Mouse (Mus musculus) stomach, embryonic 14.5 days (tissue): Measurements from ENCODE around the gene S1pr2. TPM values are rescaled to one million over a fixed set of nuclear protein-coding genes. Genes with fewer than 3 reads are reported as not detected.

ENCODE experiments used
- ATAC-seq: fragments of 200-750 bp; cut with Nextera tagmentation; 2 replicates; pipeline ENCODE4 v1.8.0; 2017; ENCODE audit warnings: low read depth, moderate TSS enrichment; ENCODE audit not compliant: insufficient number of reproducible peaks, insufficient read depth, low FRiP score
- H3K27ac ChIP-seq: fragments of 300-500 bp; sonication (generic); 2 replicates; pipeline ENCODE4 v1.5.1; 2014; ENCODE audit warnings: mild to moderate bottlenecking, low read length, moderate library complexity, mixed read lengths
- H3K27me3 ChIP-seq: fragments of 300-500 bp; sonication (generic); 2 replicates; pipeline ENCODE4 v1.6.1; 2014; ENCODE audit warnings: low read length, control low read depth, mixed read lengths; ENCODE audit not compliant: control insufficient read depth, insufficient read depth
- H3K36me3 ChIP-seq: fragments of 300-500 bp; sonication (generic); 2 replicates; pipeline ENCODE4 v1.6.1; 2014; ENCODE audit warnings: mild to moderate bottlenecking, control low read depth, low read length, moderate library complexity, mixed read lengths; ENCODE audit not compliant: control insufficient read depth, insufficient read depth
- H3K4me1 ChIP-seq: fragments of 300-500 bp; sonication (generic); 2 replicates; pipeline ENCODE4 v1.6.1; 2014; ENCODE audit warnings: low read length, control low read depth, mixed read lengths; ENCODE audit not compliant: control insufficient read depth, insufficient read depth
- H3K4me2 ChIP-seq: fragments of 300-500 bp; sonication (generic); replicated peaks from 2 replicates; pipeline ENCODE4 v1.6.1; 2014; ENCODE audit warnings: low read depth, low read length, control low read depth
- H3K4me3 ChIP-seq: fragments of 300-500 bp; sonication (generic); 2 replicates; pipeline ENCODE4 v1.5.1; 2014; ENCODE audit warnings: low read depth, low read length, control low read depth
- H3K9ac ChIP-seq: fragments of 300-500 bp; sonication (generic); replicated peaks from 2 replicates; pipeline ENCODE4 v1.6.1; 2014; ENCODE audit warnings: low read depth, mild to moderate bottlenecking, control low read depth, low read length, moderate library complexity, mixed read lengths
- H3K9me3 ChIP-seq: fragments of 300-500 bp; sonication (generic); 2 replicates; pipeline ENCODE4 v1.6.1; 2016; ENCODE audit warnings: low read depth, low read length, control low read depth; ENCODE audit not compliant: control insufficient read depth
- WGBS: fragments of 180-500 bp; shearing (Covaris S2); extraction: QIAGEN DNeasy Blood & Tissue Kit; methylation state at CpG from one replicate; pipeline ENCODE4 v1.1.7; 2014; 5-methylcytosine and 5-hydroxymethylcytosine counted together
- polyA plus RNA-seq: library from polyadenylated mRNA; unstranded; fragments of >200 nt; fragmentation: Nextera tagmentation; extraction: Ambion mirVana; gene quantifications from 2 replicates; pipeline ENCODE4 v1.2.1, GENCODE M21; 2014

The S1pr2 gene
- polyA plus RNA-seq, 1 experiment from 2014 or later = 52.3 TPM

GRCm38 (mm10) chr9:20951441-20951840 lies 25.1 kb downstream of the S1pr2 start:
- Histone ChIP-seq H3K36me3 (no peaks in the 10 kb centered on the region), H3K4me3 (peak overlapping the region; percentile 71), H3K4me2 (peak overlapping the region; percentile 67), H3K9ac (peak overlapping the region; percentile 57), H3K27me3 (no peaks in the 10 kb centered on the region), H3K9me3 (no peaks in the 10 kb centered on the region), H3K27ac (peak overlapping the region; percentile 87; the same call in 1 of the 2 replicates), H3K4me1 (peaks cover 9% of the 10 kb centered on the region; the same call in 1 of the 2 replicates)
- ATAC-seq = no peak
- 5% methylated on average over 14 of the region's 14 CpGs for WGBS

DNA sequence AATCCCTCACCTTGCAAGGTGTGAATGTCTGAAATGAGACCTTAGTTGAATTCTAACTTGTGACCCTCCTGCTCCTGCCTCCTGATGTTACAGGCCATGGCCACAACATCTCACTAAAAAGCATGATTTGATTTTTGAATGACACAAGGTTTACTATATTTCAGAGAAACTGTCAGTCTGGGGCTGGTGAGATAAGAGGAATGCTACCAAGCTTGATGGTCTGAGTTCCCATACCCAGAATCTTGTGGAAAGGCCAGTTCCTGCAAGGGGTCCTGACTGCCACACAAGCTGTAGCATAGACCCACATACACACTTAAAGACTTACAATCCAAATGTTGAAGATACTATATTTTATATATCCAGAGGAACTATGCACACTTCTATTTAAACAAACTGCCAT lies 26.2 kb downstream of the S1pr2 start:
- Histone ChIP-seq H3K9me3 (no peaks in the 10 kb centered on the region), H3K36me3 (no peaks in the 10 kb centered on the region), H3K4me2 (peak overlapping the region; percentile 67; the same call in 1 of the 2 replicates), H3K9ac (no peak overlapping the region), H3K27me3 (no peaks in the 10 kb centered on the region), H3K27ac (no peak overlapping the region), H3K4me1 (peaks cover 12% of the 10 kb centered on the region; the same call in 1 of the 2 replicates), H3K4me3 (0 out of 2 replicates have a peak overlapping the region, but pooled peaks have one; percentile 71)
- no peak for ATAC-seq

DNA sequence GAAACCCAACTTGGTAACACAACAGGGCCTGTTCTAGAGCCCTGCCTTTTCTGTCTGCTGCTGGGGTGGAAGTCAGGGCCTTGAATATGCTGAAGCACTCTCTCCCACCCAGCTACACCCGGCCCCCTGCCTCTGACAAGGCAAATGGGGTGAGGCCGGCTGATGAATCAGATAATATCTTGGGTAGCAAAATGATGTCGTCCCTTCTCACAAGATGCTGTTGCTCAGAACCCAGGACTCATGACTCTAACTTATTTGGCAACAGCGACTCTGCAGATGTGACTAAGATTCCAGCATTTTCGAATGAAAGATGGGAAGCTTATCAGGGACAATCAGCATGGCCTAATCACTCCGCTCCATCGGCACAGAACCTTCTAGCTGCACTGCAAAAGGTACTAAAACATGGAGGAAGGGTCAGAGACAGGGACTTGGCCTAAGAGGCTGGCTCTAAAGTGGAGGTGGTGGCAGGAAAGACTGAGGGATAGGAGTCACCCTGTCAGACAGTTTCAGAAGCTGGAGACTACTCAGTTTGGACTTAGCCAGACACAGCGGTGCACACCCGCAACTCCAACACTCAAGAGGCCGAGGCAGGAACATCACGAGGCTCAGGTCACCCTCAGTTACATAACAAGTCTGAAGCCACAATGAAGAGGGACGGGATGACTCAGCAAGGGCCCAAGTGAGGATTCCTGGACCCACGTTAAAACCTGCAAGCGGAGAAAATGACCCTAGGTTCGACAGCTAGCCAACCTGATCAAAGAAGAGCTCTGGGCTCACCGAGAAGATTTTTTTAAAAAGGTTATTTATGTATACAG lies 30.3 kb downstream of the S1pr2 start:
- no peak overlapping the region for H3K4me3 ChIP-seq
- ATAC-seq = no peak
- H3K4me1 ChIP-seq = peaks cover 15% of the 10 kb centered on the region; the same call in 1 of the 2 replicates
- WGBS = 79% methylated on average over 16 of the region's 16 CpGs
- H3K9ac ChIP-seq = no peak overlapping the region
- no peaks in the 10 kb centered on the region for H3K9me3 ChIP-seq
- H3K36me3 ChIP-seq = peaks cover 2% of the 10 kb centered on the region
- H3K4me2 ChIP-seq = no peak overlapping the region
- no peaks in the 10 kb centered on the region for H3K27me3 ChIP-seq
- H3K27ac ChIP-seq = no peak overlapping the region

- Histone ChIP-seq H3K4me3 (no peak overlapping the region), H3K9ac (no peak overlapping the region), H3K27ac (no peak overlapping the region), H3K4me2 (no peak overlapping the region), H3K36me3 (peaks cover 17% of the 10 kb centered on the region), H3K4me1 (0 out of 2 replicates have a peak, but pooled peaks cover 7% of the 10 kb centered on the region), H3K9me3 (no peaks in the 10 kb centered on the region), H3K27me3 (no peaks in the 10 kb centered on the region)
- no peak for ATAC-seq
- 55% methylated on average over 4 of the region's 4 CpGs for WGBS
Observed at GRCm38 (mm10) chr9:20944697-20945370, 31.7 kb downstream of the S1pr2 start.

DNA sequence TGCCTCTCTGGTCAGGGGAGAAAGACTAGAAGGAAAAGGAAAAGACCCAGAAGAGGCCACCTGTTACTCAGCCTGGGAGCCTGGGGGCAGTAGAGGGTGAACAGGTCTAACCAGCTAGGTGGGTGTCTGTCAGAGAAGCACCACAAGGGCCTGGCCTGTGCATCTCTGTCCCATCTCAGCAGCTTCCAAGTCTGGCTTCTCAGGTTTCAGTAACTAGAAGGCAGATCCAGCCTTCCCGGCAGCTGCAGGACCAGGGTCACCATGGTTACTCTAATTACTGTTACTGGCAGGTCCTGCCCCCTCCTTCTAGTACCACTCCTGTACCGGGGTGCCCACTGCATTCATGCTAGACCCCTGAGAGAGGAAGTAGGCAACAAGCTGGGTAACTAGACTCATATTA lies 32.7 kb downstream of the S1pr2 start:
- peaks cover 26% of the 10 kb centered on the region for H3K36me3 ChIP-seq
- ATAC-seq = peak; percentile 62; the same call in 1 of the 2 replicates
- no peaks in the 10 kb centered on the region for H3K27me3 ChIP-seq
- no peak overlapping the region for H3K4me2 ChIP-seq
- H3K9ac ChIP-seq = no peak overlapping the region
- H3K4me3 ChIP-seq = no peak overlapping the region
- H3K9me3 ChIP-seq = no peaks in the 10 kb centered on the region
- 19% methylated on average over 2 of the region's 2 CpGs for WGBS
- H3K27ac ChIP-seq = no peak overlapping the region
- H3K4me1 ChIP-seq = 0 out of 2 replicates have a peak, but pooled peaks cover 7% of the 10 kb centered on the region

DNA sequence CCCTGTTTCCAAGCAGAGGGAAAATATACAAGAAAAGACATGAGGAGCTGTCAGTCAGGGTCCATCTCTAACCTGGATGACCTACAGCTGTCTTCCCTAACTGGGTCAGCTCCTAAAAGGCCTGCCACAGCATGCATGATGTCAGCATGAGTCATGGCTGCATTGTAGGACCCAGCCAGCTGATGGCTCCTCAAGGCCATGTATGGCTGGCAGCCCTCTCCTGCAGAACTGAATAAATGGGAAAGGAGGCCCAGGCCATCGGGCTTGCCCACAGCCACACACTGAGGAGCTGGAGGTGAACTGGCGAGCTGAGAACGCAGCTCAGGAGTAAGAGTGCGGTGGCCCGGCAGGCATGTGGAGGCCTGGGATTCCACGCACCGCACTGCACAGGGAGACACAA lies 33.2 kb downstream of the S1pr2 start:
- Histone ChIP-seq H3K4me2 (no peak overlapping the region), H3K4me3 (no peak overlapping the region), H3K27me3 (no peaks in the 10 kb centered on the region), H3K9me3 (no peaks in the 10 kb centered on the region), H3K9ac (no peak overlapping the region), H3K4me1 (0 out of 2 replicates have a peak, but pooled peaks cover 7% of the 10 kb centered on the region), H3K36me3 (peaks cover 31% of the 10 kb centered on the region), H3K27ac (no peak overlapping the region)
- WGBS = 92% methylated on average over 7 of the region's 7 CpGs
- no peak for ATAC-seq

- H3K36me3 ChIP-seq = peaks cover 94% of the 10 kb centered on the region
- no peak for ATAC-seq
- no peaks in the 10 kb centered on the region for H3K27me3 ChIP-seq
- H3K9me3 ChIP-seq = no peaks in the 10 kb centered on the region
- H3K9ac ChIP-seq = no peak overlapping the region
- H3K4me1 ChIP-seq = no peaks in the 10 kb centered on the region
- H3K4me2 ChIP-seq = no peak overlapping the region
- WGBS = 90% methylated on average over 3 of the region's 3 CpGs
- no peak overlapping the region for H3K27ac ChIP-seq
- no peak overlapping the region for H3K4me3 ChIP-seq
Observed at GRCm38 (mm10) chr9:20923258-20923657, 53.3 kb downstream of the S1pr2 start.

DNA sequence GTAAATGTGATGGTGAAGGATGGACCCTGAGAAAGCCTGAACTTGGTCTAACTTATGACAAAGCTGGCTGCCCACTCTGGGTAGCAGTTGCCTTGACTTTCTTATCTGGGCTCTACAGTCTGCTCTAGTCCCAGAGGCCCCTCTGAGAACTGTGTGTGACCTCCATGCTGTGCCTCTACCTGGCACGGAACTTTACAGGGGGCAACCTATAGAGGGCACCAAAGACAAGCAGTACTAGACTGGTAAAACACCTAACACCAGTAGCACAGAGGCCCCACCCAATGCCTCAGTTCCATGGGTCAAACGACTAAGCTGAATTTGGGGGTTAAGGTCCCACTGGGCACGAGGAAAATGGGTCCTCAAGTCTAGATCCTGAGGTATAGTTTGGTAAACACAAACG lies 60.4 kb downstream of the S1pr2 start:
- no peak overlapping the region for H3K27ac ChIP-seq
- 83% methylated on average over 4 of the region's 4 CpGs for WGBS
- H3K36me3 ChIP-seq = peaks cover 99% of the 10 kb centered on the region

More for the DNA sequence above, 60.4 kb downstream of the S1pr2 start:
- Histone ChIP-seq H3K9ac (no peak overlapping the region), H3K4me2 (no peak overlapping the region), H3K27me3 (no peaks in the 10 kb centered on the region), H3K9me3 (no peaks in the 10 kb centered on the region), H3K4me3 (no peak overlapping the region), H3K4me1 (no peaks in the 10 kb centered on the region)
- no peak for ATAC-seq
